Mouse (Mus musculus): ENCODE measurements around the gene Serpinf1.
A peak's percentile ranks its signal among the peaks of the same experiment; 100 is the strongest.
"Not testable (repeated sequence)": the region's sequence is repeated elsewhere in the genome, so short reads cannot be mapped to it uniquely, and the experiment has no call there.

Serpinf1 gene

DNA sequence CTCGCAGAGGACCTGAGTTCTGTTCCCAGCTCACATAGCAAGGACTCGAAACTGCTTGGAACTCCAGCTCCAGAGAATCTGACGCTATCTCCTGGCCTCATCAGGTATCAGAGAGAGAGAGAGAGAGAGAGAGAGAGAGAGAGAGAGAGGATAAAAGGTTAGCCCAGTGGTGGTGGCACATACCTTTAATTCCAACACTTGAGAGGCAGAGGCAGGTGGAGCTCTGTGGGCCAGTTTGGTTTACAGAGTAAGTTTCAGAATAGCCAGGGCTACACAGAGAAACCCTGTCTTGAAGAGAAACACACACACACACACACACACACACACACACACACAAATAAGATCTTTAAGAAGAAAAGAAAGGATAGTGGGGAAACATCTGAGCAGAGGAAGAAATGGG is 590 bp upstream of the Serpinf1 start:
- no peak for DNase-seq (ENCODE audit: low spot score in 2 of 2)

DNA sequence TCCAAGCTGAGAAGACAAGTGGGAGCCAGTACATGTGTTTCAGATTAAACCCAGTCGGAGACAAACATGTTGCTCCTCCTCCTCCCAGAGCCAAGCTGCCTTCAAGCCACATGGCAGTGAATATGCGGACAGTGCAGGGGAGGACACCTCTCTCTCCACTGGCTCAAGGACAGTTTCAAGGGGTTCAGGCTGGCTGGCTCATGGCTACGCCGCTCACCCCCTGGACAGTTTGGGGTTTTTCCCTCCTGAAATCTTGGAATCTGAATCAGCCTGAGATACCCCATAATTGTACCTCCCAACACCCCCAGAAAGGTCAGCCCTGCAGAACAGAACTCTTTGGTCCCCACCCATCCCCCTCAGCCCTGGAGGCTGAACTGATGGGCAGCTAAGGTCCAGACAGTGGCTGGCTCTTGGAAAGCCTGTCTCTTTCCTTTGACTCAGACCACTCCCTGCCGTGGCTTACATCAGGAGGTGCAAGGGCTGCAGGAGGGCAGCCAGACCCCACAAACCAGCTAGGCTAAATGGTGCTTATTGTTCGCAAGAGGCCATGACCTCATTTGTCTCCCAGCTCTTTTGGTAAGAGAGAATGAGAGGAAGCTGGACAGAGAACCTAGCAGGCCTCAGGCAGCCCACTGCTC is 1.0 kb downstream of the Serpinf1 start:
- no peak for DNase-seq (ENCODE audit: low spot score in 2 of 2)

DNA sequence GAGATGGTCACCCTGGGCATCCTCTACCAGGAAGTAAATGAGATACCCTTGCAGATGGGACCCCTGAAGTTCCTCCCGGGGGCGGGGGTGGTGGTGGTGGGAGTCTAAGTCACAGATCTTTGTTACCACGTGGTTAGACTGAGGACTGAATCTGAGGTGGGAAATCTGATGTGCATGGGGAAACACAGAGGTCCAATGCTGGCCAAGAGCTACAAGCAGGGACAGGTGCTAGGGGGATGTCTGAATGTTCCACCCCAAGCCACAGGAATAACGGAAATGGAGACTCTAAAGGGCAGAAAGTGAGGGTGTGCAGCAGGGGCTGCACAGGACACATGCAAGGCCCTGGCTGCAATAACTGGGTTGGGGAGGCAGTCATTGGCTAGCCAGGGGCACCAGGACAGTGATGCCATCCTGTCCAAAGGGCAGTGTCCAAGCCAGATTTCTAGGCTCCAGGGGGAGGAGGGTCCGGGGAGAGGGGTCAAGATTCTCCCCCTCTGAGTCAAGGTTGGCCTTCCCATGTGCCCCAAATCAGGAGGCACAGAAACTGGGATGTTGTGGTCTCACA is 1.6 kb downstream of the Serpinf1 start:
- no peak for DNase-seq (ENCODE audit: low spot score in 2 of 2)

DNA sequence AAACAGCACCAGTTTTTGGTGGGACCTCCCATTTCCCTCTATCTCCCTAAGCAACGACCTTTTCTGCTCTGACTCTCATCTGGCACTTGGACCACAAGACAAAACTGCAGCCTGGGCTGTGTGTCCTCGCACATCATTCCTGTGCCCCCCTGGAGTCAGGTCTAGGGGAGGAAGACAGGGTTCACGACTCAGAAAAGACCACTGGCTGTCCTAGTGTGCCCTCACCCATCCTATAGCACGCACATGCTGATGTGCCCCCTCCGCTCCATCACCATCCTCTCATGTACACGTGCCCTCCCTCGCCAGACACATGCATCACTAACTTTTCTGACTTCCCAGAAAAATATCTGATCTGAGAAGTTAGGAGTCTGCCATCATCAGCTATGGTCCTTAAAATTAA is 2.5 kb downstream of the Serpinf1 start:
- DNase-seq (ENCODE audit: low spot score in 2 of 2) = no peak

DNA sequence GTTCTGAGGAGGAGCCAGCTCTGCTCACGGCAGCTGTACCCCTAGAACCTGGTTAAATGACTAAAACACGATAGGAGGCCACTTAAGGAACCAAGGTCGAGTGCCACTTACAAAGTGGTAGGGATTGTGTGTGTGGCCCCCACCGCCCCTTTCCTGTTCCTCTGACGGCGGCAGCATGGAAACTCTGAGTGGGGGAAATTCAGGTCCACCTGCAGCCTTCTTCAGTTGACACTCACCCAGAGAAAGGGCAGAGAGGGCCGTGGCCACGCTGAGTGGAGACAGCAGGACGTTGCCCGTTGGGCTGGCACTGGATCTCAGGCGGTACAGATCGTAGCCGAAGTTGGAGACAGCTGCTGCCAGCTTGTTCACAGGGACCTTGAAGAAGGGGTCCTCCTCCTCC is 6.5 kb downstream of the Serpinf1 start:
- peak; percentile 39 for DNase-seq (ENCODE audit: low spot score in 2 of 2)

DNA sequence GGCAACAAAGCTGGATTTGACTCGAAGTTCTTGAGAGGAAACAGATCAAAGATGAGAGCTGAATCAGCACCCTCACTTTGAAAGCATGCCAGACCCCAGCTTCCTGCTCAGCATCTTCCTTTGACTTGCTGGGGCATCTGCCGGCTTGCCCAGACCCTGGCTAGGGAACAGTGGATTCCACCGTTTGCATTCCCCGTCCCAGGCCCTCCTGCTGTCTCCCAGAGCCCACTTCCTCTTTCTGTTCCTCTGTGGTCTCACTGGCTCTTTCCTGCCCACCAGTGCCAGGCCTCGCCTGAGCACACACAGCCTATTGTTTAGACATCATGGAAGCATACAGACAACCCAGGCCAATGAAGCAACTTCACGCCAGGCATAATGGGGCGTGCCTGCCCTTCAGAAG is 7.4 kb downstream of the Serpinf1 start:
- DNase-seq (ENCODE audit: low spot score in 2 of 2) = peak; percentile 18 to 46

DNA sequence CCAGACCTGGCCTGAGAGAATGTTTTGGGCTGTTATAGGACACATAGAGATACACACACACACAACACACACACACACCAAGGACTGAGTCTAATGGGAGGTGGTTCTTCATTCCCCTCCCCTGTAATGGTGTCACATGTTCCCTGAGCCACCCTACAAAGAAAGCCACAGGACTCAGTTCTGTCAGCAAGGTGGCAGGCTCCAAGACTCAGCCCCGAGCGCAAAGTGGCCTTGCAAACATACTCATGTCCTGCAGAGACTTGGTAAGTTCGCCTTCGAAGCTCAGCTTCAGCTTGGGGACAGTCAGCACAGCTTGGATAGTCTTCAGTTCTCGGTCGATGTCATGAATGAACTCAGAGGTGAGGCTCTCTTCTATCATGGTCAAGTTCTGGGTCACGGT is 11.9 kb downstream of the Serpinf1 start:
- DNase-seq (ENCODE audit: low spot score in 2 of 2) = no peak

DNA sequence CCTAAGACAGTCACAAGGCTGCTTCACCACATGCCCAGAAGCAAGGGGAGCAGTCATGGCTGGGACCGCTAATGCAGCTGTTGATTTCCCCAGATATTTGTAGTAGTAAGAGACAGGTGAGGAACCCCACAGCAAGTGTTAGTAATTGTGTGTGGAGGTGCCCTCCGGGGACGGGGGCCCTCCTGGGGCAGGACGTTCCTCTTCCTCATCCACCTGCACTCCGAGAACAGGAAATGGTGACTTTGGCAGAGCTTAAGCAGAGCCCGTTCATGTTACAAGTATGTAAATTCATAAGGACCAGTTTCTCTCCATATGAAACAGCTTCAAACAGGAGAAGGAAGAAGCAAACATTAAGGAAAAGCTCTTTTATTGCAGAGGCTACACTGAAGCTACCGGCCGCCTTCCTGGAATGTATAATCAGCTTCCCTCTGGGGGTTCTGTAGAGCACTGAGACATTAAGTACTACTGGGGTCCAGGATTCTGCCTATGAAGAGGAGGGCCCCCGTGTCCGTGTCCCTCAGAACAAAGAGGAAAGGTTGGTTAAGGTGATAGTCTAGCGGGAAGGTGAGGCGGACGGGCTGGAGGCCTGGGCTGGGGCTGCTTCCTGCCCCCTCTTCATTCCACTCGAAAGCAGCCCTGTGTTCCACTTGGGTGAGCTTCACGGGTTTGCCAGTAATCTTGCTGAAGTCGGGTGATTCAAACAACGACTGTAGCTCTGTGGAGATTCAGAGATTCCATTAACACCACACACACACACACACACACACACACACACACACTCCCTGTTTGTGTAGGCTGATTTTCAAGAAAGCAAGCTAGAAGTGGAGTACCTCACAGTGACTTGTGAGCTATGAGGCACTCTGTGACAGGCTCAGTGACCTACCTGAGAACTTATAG is 12.6 kb downstream of the Serpinf1 start:
- peak; percentile 58 to 64 for DNase-seq (ENCODE audit: low spot score in 2 of 2)

DNA sequence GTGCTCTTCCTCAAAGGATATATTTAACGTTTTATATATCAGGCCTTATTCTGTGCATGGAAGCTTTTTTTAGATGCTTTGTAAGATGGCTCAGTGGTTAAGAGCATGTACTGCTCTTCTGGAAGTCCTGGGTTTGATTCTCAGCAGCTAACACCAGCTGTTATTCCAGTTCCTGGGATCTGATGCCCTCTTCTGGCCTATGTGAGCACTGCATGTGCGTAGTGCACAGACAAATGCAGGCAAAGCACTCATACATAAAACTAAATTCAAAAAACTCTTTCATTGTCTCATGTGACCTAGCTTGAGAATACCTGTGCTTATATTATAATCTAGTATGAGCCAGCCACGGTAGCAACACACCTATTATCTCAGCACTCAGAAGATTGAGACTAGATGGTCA is 15.6 kb downstream of the Serpinf1 start:
- peak; percentile 51 to 60 for DNase-seq (ENCODE audit: low spot score in 2 of 2)

DNA sequence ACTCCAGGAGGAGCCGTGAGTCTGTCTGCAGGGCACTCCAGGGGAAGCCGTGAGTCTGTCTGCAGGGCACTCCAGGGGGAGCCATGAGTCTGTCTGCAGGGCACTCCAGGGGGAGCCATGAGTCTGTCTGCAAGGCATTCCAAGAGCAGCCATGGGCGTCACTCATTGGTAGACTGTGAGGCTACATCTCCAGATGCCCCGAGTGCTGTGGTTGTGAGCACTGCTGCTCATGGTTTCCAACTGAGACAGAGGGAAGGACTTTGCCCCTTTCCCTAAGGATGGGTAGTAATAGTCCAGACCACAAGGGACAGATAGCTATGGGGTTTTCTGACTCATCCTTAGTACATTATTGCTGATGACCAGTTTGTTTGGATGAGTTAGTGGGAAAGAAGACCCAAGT is 16.4 kb downstream of the Serpinf1 start:
- no peak for DNase-seq (ENCODE audit: low spot score in 2 of 2)

DNA sequence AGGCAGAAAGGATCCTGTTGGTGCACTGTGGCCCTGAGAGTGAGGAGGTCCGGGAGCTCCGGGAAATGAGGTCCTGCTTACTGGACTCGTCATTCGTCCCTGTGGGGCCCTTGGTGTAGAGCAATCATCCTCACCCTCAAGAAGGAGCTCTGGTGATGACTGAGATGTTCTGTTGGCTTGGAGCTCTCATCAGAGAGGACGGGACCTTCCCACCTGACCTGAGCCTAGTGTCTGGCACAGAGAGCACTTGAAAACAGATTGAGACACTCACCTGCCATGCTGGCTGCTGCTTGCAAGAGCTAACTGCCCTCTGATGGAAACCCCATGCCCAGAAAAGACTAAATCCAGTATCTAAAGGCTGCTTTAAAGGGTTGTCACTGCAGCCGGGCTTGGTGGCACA is 17.7 kb downstream of the Serpinf1 start:
- no peak for DNase-seq (ENCODE audit: low spot score in 2 of 2)

DNA sequence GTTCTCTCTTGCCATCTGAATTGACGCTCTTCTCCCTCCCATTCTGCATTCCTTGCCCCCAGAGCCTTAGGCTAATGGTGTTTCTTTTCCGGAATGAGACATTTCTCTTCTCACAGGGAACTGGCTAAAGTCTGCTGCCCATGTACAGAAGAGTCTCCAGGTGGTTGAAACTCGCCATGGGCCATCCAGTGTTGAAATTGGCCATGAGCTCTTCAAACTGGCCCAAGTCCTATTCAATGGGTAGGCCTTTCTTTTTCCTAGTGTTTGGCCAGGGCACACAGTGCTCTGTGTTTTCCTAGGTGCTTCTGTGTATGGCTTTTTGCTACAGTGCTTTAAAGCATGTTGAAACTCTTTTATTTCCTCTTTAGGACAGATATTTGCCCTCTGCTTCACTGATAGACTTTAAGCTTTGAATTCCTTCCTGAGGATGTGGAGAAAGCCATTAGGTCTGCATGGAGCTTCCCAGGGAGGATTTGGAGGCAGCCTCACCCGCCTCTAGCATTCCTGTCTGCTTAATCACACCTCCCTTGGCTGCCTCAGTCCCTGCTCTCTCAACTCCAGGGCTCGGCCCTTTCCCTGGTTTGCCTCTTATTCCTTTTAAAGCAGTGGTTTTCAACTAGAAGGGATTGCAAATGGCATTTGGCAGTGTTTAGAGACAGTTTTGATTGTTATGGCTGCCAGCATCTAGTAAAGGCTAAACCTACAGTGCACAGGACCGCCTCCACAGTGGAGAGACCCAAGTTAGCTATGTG is 19.0 kb downstream of the Serpinf1 start:
- DNase-seq (ENCODE audit: low spot score in 2 of 2) = no peak

DNA sequence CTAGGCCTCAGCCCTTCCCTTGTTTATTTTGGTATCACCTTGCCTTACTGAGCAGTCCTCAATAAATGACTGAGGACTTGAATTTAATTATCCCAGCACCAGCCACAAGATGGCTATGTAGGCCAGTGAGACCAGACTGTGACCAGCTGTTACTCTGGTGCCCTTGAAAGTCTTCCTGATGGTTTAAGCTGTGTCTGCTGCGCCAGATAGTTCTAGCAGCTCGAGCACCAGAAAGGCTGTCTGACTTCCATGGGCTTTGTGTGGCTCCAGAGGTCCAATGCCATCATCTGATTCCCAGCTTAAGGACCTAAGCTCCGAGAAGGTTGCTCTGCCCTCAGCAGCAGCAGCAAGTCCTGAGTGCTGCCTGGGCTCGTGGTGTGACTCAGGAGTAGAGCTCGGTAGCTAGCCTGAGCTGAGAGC is 20.2 kb downstream of the Serpinf1 start:
- DNase-seq (ENCODE audit: low spot score in 2 of 2) = peak; percentile 41 to 58

DNA sequence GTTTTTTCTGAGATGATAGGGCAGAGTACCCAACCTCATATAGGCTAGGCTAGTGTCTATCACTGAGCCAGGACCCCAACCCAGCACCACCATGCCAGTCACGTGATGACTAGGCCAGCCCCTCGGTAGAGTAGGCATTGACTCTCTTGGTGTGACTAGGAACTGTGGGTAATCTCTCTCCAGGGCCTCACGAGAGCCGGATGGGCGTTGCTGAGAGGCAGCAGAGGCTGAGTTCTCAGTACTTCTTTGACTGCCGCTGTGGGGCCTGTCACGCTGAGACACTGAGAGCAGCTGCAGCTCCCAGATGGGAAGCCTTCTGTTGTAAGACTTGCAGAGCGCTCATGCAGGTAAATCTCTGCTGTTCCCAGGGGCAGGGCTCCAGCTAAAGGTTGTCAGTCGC is 22.4 kb downstream of the Serpinf1 start:
- DNase-seq (ENCODE audit: low spot score in 2 of 2) = no peak

DNA sequence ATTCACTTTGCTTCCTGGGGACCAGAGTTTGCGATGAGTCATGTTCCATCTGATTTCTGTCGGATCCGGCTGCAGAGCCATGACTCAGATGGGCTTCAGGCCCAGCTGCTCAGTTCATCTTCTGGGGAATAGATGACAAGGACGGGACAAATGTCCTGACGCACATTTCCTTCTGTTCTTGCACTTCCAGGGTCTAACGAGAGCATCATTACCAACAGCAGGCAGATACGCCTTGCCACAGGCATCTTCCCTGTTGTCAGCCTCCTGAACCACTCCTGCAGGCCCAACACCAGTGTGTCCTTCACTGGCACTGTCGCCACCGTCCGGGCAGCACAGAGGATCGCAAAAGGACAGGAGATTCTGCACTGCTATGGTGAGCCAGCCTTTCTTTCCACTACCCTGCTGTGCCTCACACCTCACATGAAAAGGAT is 23.1 kb downstream of the Serpinf1 start:
- DNase-seq (ENCODE audit: low spot score in 2 of 2) = no peak

DNA sequence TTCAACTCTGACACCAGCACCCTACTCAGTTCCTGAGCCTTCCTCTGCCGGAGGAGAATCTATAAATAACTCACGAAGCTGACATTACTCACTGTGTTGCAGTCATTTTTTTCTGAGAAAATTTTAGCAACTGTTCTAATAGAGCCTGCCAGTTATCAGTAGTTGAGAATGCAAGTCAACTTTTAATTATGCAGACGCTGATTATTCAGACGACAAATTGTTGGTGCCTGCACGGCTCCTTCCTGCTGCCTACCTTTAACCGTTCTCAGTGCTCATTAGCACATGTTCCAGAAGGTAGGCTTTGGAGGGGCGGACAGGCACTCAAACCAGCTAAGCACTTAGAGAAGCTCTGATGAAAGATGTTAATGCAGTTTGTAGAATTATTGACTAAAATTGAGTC is 25.0 kb downstream of the Serpinf1 start:
- no peak for DNase-seq (ENCODE audit: low spot score in 2 of 2)

DNA sequence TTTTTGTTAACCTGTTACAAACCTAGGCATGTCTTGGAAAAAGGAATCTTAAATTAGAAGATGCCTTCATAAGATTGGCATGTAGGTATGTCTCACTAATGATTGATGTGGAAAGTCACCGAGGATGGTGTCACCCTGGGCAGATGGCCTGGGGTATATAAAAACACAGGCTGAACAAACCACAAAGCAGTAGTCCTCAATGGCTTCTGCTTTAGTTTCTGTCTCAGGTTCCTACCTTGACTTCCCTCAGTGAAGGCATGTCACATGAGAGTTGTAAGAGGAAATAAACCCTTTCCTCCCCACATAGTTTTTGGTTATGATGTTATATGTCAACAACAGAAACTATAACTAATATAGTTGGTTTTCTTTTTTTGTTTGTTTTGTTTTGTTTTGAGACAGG is 26.9 kb downstream of the Serpinf1 start:
- peak in 1 of 2 experiments; percentile 18 for DNase-seq (ENCODE audit: low spot score in 2 of 2)

DNA sequence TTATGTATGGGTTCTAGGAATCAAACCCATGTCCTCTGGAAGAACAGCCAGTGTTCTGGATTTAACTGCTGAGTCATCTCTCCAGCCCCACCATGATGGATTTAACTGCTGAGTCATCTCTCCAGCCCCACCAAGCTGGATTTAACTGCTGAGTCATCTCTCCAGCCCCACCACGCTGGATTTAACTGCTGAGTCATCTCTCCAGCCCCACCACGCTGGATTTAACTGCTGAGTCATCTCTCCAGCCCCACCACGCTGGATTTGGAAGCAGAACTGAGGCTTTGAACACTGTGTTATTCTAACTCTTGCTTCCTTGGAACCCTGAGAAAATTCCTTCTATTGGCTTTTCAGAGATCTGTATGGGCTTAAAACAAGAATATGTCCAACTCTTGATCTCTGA is 39.0 kb downstream of the Serpinf1 start:
- peak in 1 of 2 experiments; percentile 12 for DNase-seq (ENCODE audit: low spot score in 2 of 2)

DNA sequence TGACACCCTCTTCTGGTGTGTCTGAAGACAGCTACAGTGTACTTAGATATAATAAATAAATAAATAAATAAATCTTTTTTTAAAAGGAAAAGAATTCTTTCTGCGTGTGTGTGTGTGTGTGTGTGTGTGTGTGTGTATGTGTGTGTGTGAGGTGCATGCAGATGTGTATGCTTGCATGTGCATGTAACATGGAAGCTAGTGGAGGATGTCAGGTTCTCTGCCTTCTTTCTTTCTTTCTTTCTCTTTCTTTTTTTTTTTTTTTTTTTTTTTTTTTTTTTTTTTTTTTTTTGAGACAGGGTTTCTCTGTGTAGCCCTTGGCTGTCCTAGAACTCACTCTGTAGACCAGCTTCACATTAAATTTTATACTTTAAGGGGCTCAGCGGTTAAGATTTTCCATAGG is 43.7 kb downstream of the Serpinf1 start:
- DNase-seq (ENCODE audit: low spot score in 2 of 2) = not testable (repeated sequence)

DNA sequence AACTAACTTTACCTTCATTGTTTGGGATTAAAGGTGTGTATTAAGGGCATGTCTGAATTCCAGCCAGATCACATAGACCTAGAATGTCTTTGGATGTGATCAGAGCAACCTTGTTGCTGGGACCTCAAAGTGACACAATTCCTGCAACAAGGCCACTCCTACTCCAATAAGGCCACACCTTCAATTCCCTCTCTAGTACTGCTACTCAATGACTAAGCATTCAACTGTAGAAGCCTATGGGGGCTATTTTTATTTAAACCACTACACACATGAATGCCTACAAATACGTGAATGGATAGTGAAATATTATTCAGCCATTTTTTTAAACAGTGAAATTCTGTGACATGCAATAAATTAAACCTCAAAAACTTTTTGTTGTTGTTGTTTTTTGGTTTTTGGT is 45.4 kb downstream of the Serpinf1 start:
- DNase-seq (ENCODE audit: low spot score in 2 of 2) = no peak
